In the genomic region with DNA sequence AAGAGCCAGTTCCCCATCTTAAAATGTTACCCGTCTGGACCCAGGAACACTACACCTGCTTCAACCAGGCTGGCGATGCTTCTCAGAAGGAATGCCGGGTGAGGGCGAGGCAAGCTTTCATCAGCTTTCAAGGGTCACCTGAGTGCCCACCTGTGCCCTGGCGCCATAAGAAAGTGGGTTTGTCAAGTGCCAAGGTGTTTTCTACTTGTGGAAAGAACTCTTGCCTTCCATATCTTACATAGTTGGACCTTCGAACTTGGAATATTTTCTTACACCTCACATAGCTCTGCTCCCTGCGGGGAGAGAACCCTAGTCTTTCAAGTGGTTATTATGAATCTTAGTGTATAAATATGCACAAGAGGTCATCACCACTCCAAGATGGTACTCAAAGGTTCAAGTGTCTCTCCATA, we compare ENCODE assay signal across 25 mouse cellular contexts. TPM values are rescaled to one million over a fixed set of nuclear protein-coding genes. Genes with fewer than 3 reads are reported as not detected.
A peak's percentile ranks its signal among the peaks of the same experiment; 100 is the strongest.
DNase-seq lines count a peak whose midpoint lies in the region; ATAC-seq and TF ChIP-seq lines count a peak whose summit lies in the region.
"Had no signal": no experiment of that assay in that cellular context is flagged by ENCODE, and none has a peak within 500 bp of the region (broad histone marks: within the 10 kb centered on the region; RNA-seq: fewer than 3 reads in every experiment).

No protein-coding gene starts in this region.

- intact Hi-C loops in heart, postnatal 10 days (cut with DNase I) = no loop called here

- no peak overlapping the region for H3K9ac ChIP-seq in heart, embryonic 14.5 days (ENCODE audit: low read length)
- H3K9ac ChIP-seq in lung, embryonic 15.5 days = no peak overlapping the region
- H3K9ac ChIP-seq: hindbrain, embryonic 14.5 days; liver, embryonic 13.5 days; midbrain, embryonic 13.5 days had no signal

- H3K4me1 ChIP-seq in heart, embryonic 14.5 days (ENCODE audit: control insufficient read depth in 2 of 2, insufficient read depth in 2 of 2, low read length in 2 of 2) = peaks cover 43 to 55% of the 10 kb centered on the region in 2 experiments
- peaks cover 9% of the 10 kb centered on the region for H3K4me1 ChIP-seq in lung, adult 2 months (ENCODE audit: control insufficient read depth, insufficient read depth, low read length)
- peaks cover 13% of the 10 kb centered on the region; the same call in 1 of the 2 replicates for H3K4me1 ChIP-seq in lung, embryonic 15.5 days

- H3K36me3 ChIP-seq in heart, embryonic 14.5 days (ENCODE audit: control insufficient read depth, insufficient read depth, low read length) = no peaks in the 10 kb centered on the region
- no peaks in the 10 kb centered on the region for H3K36me3 ChIP-seq in lung, embryonic 15.5 days
- H3K36me3 ChIP-seq: liver, embryonic 13.5 days; midbrain, embryonic 13.5 days had no signal

- H3K4me2 ChIP-seq in heart, embryonic 14.5 days (ENCODE audit: low read length) = no peak overlapping the region
- no peak overlapping the region for H3K4me2 ChIP-seq in lung, embryonic 15.5 days
- H3K4me2 ChIP-seq: hindbrain, embryonic 14.5 days; liver, embryonic 13.5 days; midbrain, embryonic 13.5 days had no signal

- H3K27ac ChIP-seq in heart, embryonic 14.5 days (replicated peaks in 1 of 2; ENCODE audit: control insufficient read depth in 1 of 2, insufficient read depth in 1 of 2, low read depth in 2 of 2, low read length in 2 of 2) = peak overlapping the region; percentile 34 to 41; a peak in 3 of 4 replicates
- H3K27ac ChIP-seq in lung, embryonic 15.5 days = no peak overlapping the region
- H3K27ac ChIP-seq: hindbrain, embryonic 14.5 days; liver, embryonic 13.5 days; macrophage; midbrain, embryonic 13.5 days had no signal

- no peaks in the 10 kb centered on the region for H3K9me3 ChIP-seq in heart, embryonic 14.5 days (ENCODE audit: control insufficient read depth, low read length)
- no peaks in the 10 kb centered on the region for H3K9me3 ChIP-seq in lung, embryonic 15.5 days
- H3K9me3 ChIP-seq: liver, embryonic 13.5 days; midbrain, embryonic 13.5 days had no signal

- no peak for TF ChIP-seq CTCF in lung, adult 2 months (IDR thresholded peaks at IDR 0.05; ENCODE audit: insufficient read depth, low read length)

- no peak overlapping the region for H3K4me3 ChIP-seq in heart, embryonic 14.5 days (ENCODE audit: control insufficient read depth in 1 of 2, insufficient read depth in 1 of 2, low read depth in 1 of 2, low read length in 2 of 2)
- H3K4me3 ChIP-seq in lung, adult 2 months (replicated peaks; ENCODE audit: extremely low read depth, low read depth, low read length) = no peak overlapping the region
- no peak overlapping the region for H3K4me3 ChIP-seq in lung, embryonic 15.5 days
- H3K4me3 ChIP-seq: erythroblast, embryonic 14.5 days; liver, embryonic 13.5 days; midbrain, embryonic 13.5 days had no signal

- no peak for ATAC-seq in heart, embryonic 14.5 days (ENCODE audit: insufficient number of reproducible peaks, insufficient read depth, low FRiP score, low read depth)
- ATAC-seq in lung, embryonic 15.5 days (ENCODE audit: borderline replicate concordance, extremely low read depth, low FRiP score, low TSS enrichment) = peak; percentile 86
- ATAC-seq: forebrain, embryonic 16.5 days; intestine, postnatal 0 days; midbrain, embryonic 13.5 days had no signal

- TF ChIP-seq POLR2A in lung, adult 2 months (IDR thresholded peaks at IDR 0.05; ENCODE audit: borderline replicate concordance, extremely low read depth, low read depth, low read length) = no peak

- no peak for DNase-seq in heart, postnatal 10 days
- peak; percentile 77 for DNase-seq in lung, adult 2 months
- peak; percentile 92 for DNase-seq in lung, postnatal 25 days (ENCODE audit: low spot score)
- DNase-seq in cerebellum, adult 9-10 months = no peak
- DNase-seq in layer of hippocampus, adult 11-12 months (ENCODE audit: low spot score) = no peak
- DNase-seq: adrenal gland, postnatal 25 days; B cell, adult 2 months; cerebellum, adult 11-12 months; cerebellum, postnatal 10 days; heart, postnatal 36 days; kidney, adult 9 months; kidney, postnatal 25 days; layer of hippocampus, postnatal 36 days; left cerebral cortex, postnatal 4 days; liver, embryonic 13.5 days; thymus, adult 2 months; thymus, postnatal 4 days had no signal

- 58% methylated on average over 7 of the region's 7 CpGs for WGBS in heart, embryonic 14.5 days
- WGBS in lung, adult 2 months = 65% methylated on average over 7 of the region's 7 CpGs
- WGBS in lung, embryonic 15.5 days = 60% methylated on average over 7 of the region's 7 CpGs

- no peaks in the 10 kb centered on the region for H3K27me3 ChIP-seq in heart, embryonic 14.5 days (ENCODE audit: control insufficient read depth, insufficient read depth, low read length)
- no peaks in the 10 kb centered on the region for H3K27me3 ChIP-seq in lung, embryonic 15.5 days
- H3K27me3 ChIP-seq: liver, embryonic 13.5 days; midbrain, embryonic 13.5 days had no signal

RNA-seq across cellular contexts. Expression of gene Qk, which starts 42.2 kb away (rescaled TPM):
- 71.8 and 76.2 TPM in 2 replicates for polyA plus RNA-seq in heart, embryonic 14.5 days (2014; fragmentation: Nextera tagmentation; extraction: Ambion mirVana)
- total RNA-seq in heart, postnatal 10 days (2021) = 100 to 1,000 TPM; 548 to 551 TPM
- 381 and 394 TPM in 2 replicates for polyA plus RNA-seq in lung, adult 2 months (2012; rRNA removed)
- polyA plus RNA-seq in lung, embryonic 15.5 days (2015; fragmentation: Nextera tagmentation; extraction: Ambion mirVana) = 28.5 and 33.3 TPM in 2 replicates

Comparison
In these comparisons a context has a peak if more than half of its experiments do, and no peak if none do; other contexts are left out.
1. DNase-seq: peak in lung, adult 2 months (single experiment) and lung, postnatal 25 days (single experiment); none in heart, postnatal 10 days (0 of 2), cerebellum, adult 9-10 months (single experiment) and layer of hippocampus, adult 11-12 months (single experiment).